Mouse (Mus musculus): ENCODE results near the gene Arhgap45. TPM values are rescaled to one million over a fixed set of nuclear protein-coding genes. Genes with fewer than 3 reads are reported as not detected.
A peak's percentile ranks its signal among the peaks of the same experiment; 100 is the strongest.

Gene Arhgap45
- polyA plus RNA-seq, 1 experiment from 2014 or later: 1.2 TPM

- H3K9ac ChIP-seq (ENCODE audit: low read depth, low read length): peak overlapping the region; percentile 88
- H3K36me3 ChIP-seq (ENCODE audit: control insufficient read depth, insufficient read depth, low read length): no peaks in the 10 kb centered on the region
- under 1% methylated on average over 22 of the region's 22 CpGs for WGBS
- H3K4me3 ChIP-seq (ENCODE audit: low read depth, low read length): peak overlapping the region; percentile 76
- ATAC-seq: peak; percentile 94
- H3K4me1 ChIP-seq (ENCODE audit: control insufficient read depth, insufficient read depth, low read length): peaks cover 41% of the 10 kb centered on the region
- H3K9me3 ChIP-seq (replicated peaks; ENCODE audit: control insufficient read depth, low read length, poor library complexity, severe bottlenecking): no peaks in the 10 kb centered on the region
- H3K27ac ChIP-seq (ENCODE audit: low read length): peak overlapping the region; percentile 95
- peaks cover 21% of the 10 kb centered on the region for H3K27me3 ChIP-seq (ENCODE audit: control insufficient read depth, insufficient read depth, low read depth, low read length)
- peak overlapping the region; percentile 90 for H3K4me2 ChIP-seq (ENCODE audit: low read length)
These were observed 31.6 kb upstream of the Arhgap45 start for GRCm38 (mm10) chr10:79984871-79985270.

GRCm38 (mm10) chr10:79985334-79986231, 30.9 kb upstream of the Arhgap45 start:
- Histone ChIP-seq H3K27ac (ENCODE audit: low read length) (peak overlapping the region; percentile 95), H3K36me3 (ENCODE audit: control insufficient read depth, insufficient read depth, low read length) (no peaks in the 10 kb centered on the region), H3K9me3 (replicated peaks; ENCODE audit: control insufficient read depth, low read length, poor library complexity, severe bottlenecking) (no peaks in the 10 kb centered on the region), H3K4me3 (ENCODE audit: low read depth, low read length) (peak overlapping the region; percentile 76), H3K9ac (ENCODE audit: low read depth, low read length) (peak overlapping the region; percentile 88), H3K27me3 (ENCODE audit: control insufficient read depth, insufficient read depth, low read depth, low read length) (peaks cover 25% of the 10 kb centered on the region), H3K4me2 (ENCODE audit: low read length) (peak overlapping the region; percentile 90), H3K4me1 (ENCODE audit: control insufficient read depth, insufficient read depth, low read length) (peaks cover 41% of the 10 kb centered on the region)
- WGBS: 3% methylated on average over 35 of the region's 35 CpGs
- ATAC-seq: peak; percentile 16; the same call in 1 of the 2 replicates

GRCm38 (mm10) chr10:79986232-79986878, 30.1 kb upstream of the Arhgap45 start:
- H3K9ac ChIP-seq (ENCODE audit: low read depth, low read length): peak overlapping the region; percentile 88
- H3K4me3 ChIP-seq (ENCODE audit: low read depth, low read length): peak overlapping the region; percentile 76
- peak overlapping the region; percentile 90 for H3K4me2 ChIP-seq (ENCODE audit: low read length)
- H3K27ac ChIP-seq (ENCODE audit: low read length): peak overlapping the region; percentile 95
- H3K27me3 ChIP-seq (ENCODE audit: control insufficient read depth, insufficient read depth, low read depth, low read length): peaks cover 29% of the 10 kb centered on the region
- peaks cover 39% of the 10 kb centered on the region for H3K4me1 ChIP-seq (ENCODE audit: control insufficient read depth, insufficient read depth, low read length)
- no peak for ATAC-seq
- no peaks in the 10 kb centered on the region for H3K36me3 ChIP-seq (ENCODE audit: control insufficient read depth, insufficient read depth, low read length)
- 41% methylated on average over 6 of the region's 6 CpGs for WGBS
- H3K9me3 ChIP-seq (replicated peaks; ENCODE audit: control insufficient read depth, low read length, poor library complexity, severe bottlenecking): no peaks in the 10 kb centered on the region

- peak overlapping the region; percentile 24 for H3K4me2 ChIP-seq (ENCODE audit: low read length)
- H3K9me3 ChIP-seq (replicated peaks; ENCODE audit: control insufficient read depth, low read length, poor library complexity, severe bottlenecking): 0 out of 2 replicates have a peak, but pooled peaks cover 2% of the 10 kb centered on the region
- no peak overlapping the region for H3K27ac ChIP-seq (ENCODE audit: low read length)
- H3K9ac ChIP-seq (ENCODE audit: low read depth, low read length): no peak overlapping the region
- no peak for ATAC-seq
- H3K36me3 ChIP-seq (ENCODE audit: control insufficient read depth, insufficient read depth, low read length): no peaks in the 10 kb centered on the region
- 4% methylated on average over 11 of the region's 11 CpGs for WGBS
- H3K27me3 ChIP-seq (ENCODE audit: control insufficient read depth, insufficient read depth, low read depth, low read length): peaks cover 29% of the 10 kb centered on the region
- H3K4me3 ChIP-seq (ENCODE audit: low read depth, low read length): 0 out of 2 replicates have a peak overlapping the region, but pooled peaks have one; percentile 8
- peaks cover 33% of the 10 kb centered on the region for H3K4me1 ChIP-seq (ENCODE audit: control insufficient read depth, insufficient read depth, low read length)
These were observed 29.5 kb upstream of the Arhgap45 start for GRCm38 (mm10) chr10:79986963-79987362.

GRCm38 (mm10) chr10:79987771-79988505, 28.5 kb upstream of the Arhgap45 start:
- Histone ChIP-seq H3K4me1 (ENCODE audit: control insufficient read depth, insufficient read depth, low read length) (peaks cover 24% of the 10 kb centered on the region), H3K9ac (ENCODE audit: low read depth, low read length) (peak overlapping the region; percentile 62), H3K27ac (ENCODE audit: low read length) (no peak overlapping the region), H3K27me3 (ENCODE audit: control insufficient read depth, insufficient read depth, low read depth, low read length) (peaks cover 29% of the 10 kb centered on the region), H3K9me3 (replicated peaks; ENCODE audit: control insufficient read depth, low read length, poor library complexity, severe bottlenecking) (0 out of 2 replicates have a peak, but pooled peaks cover 2% of the 10 kb centered on the region), H3K4me2 (ENCODE audit: low read length) (peak overlapping the region; percentile 65), H3K36me3 (ENCODE audit: control insufficient read depth, insufficient read depth, low read length) (no peaks in the 10 kb centered on the region), H3K4me3 (ENCODE audit: low read depth, low read length) (peak overlapping the region; percentile 43)
- ATAC-seq: no peak
- 12% methylated on average over 27 of the region's 27 CpGs for WGBS

GRCm38 (mm10) chr10:79988506-79989271, 27.8 kb upstream of the Arhgap45 start, which contains the start of gene Cnn2:
TSS of gene Cnn2 (plus strand) at chr10:79988584.
- H3K4me3 ChIP-seq (ENCODE audit: low read depth, low read length): peak within 1 kb of the TSS; percentile 43
- H3K4me1 ChIP-seq (ENCODE audit: control insufficient read depth, insufficient read depth, low read length): peaks cover 18% of the 10 kb centered on the region
- WGBS: 1% methylated on average over 59 of the region's 59 CpGs
- no peaks in the 10 kb centered on the region for H3K36me3 ChIP-seq (ENCODE audit: control insufficient read depth, insufficient read depth, low read length)
- H3K4me2 ChIP-seq (ENCODE audit: low read length): peak within 1 kb of the TSS; percentile 65
- no peak for ATAC-seq
- H3K27me3 ChIP-seq (ENCODE audit: control insufficient read depth, insufficient read depth, low read depth, low read length): peaks cover 29% of the 10 kb centered on the region
- H3K9me3 ChIP-seq (replicated peaks; ENCODE audit: control insufficient read depth, low read length, poor library complexity, severe bottlenecking): 0 out of 2 replicates have a peak, but pooled peaks cover 2% of the 10 kb centered on the region
- peak within 1 kb of the TSS; percentile 62 for H3K9ac ChIP-seq (ENCODE audit: low read depth, low read length)
- H3K27ac ChIP-seq (ENCODE audit: low read length): no peak within 1 kb of the TSS

GRCm38 (mm10) chr10:79989272-79989786, 27.1 kb upstream of the Arhgap45 start:
- Histone ChIP-seq H3K4me2 (ENCODE audit: low read length) (peak overlapping the region; percentile 65), H3K4me1 (ENCODE audit: control insufficient read depth, insufficient read depth, low read length) (peaks cover 18% of the 10 kb centered on the region), H3K9ac (ENCODE audit: low read depth, low read length) (no peak overlapping the region), H3K4me3 (ENCODE audit: low read depth, low read length) (peak overlapping the region; percentile 43; the same call in 1 of the 2 replicates), H3K9me3 (replicated peaks; ENCODE audit: control insufficient read depth, low read length, poor library complexity, severe bottlenecking) (0 out of 2 replicates have a peak, but pooled peaks cover 2% of the 10 kb centered on the region), H3K27ac (ENCODE audit: low read length) (no peak overlapping the region), H3K36me3 (ENCODE audit: control insufficient read depth, insufficient read depth, low read length) (no peaks in the 10 kb centered on the region), H3K27me3 (ENCODE audit: control insufficient read depth, insufficient read depth, low read depth, low read length) (peaks cover 29% of the 10 kb centered on the region)
- WGBS: 28% methylated on average over 8 of the region's 8 CpGs
- no peak for ATAC-seq

- Histone ChIP-seq H3K27ac (ENCODE audit: low read length) (no peak overlapping the region), H3K4me1 (ENCODE audit: control insufficient read depth, insufficient read depth, low read length) (peaks cover 18% of the 10 kb centered on the region), H3K9ac (ENCODE audit: low read depth, low read length) (no peak overlapping the region), H3K27me3 (ENCODE audit: control insufficient read depth, insufficient read depth, low read depth, low read length) (peaks cover 29% of the 10 kb centered on the region), H3K36me3 (ENCODE audit: control insufficient read depth, insufficient read depth, low read length) (no peaks in the 10 kb centered on the region), H3K4me2 (ENCODE audit: low read length) (no peak overlapping the region), H3K9me3 (replicated peaks; ENCODE audit: control insufficient read depth, low read length, poor library complexity, severe bottlenecking) (0 out of 2 replicates have a peak, but pooled peaks cover 2% of the 10 kb centered on the region), H3K4me3 (ENCODE audit: low read depth, low read length) (no peak overlapping the region)
- ATAC-seq: no peak
- 14% methylated on average over 15 of the region's 15 CpGs for WGBS
These were observed 26.6 kb upstream of the Arhgap45 start for GRCm38 (mm10) chr10:79989870-79990269.

Data from midbrain, embryonic 16.5 days (tissue).